Mouse (Mus musculus): ENCODE results near the gene Hes3.

GRCm38 (mm10) chr4:152281601-152282000, 9.9 kb downstream of the Hes3 start:
- TF ChIP-seq CTCF (IDR thresholded peaks at IDR 0.05; ENCODE audit: insufficient read depth, low read length) = no peak
- TF ChIP-seq POLR2A (IDR thresholded peaks at IDR 0.05; ENCODE audit: borderline replicate concordance, extremely low read depth, low read depth, low read length) = no peak
